Mouse (Mus musculus) ES-Bruce4 (cell line): ENCODE data around the gene Ppara. TPM values are rescaled to one million over a fixed set of nuclear protein-coding genes. Genes with fewer than 3 reads are reported as not detected.
A peak's percentile ranks its signal among the peaks of the same experiment; 100 is the strongest.

Experiments
- H3K27ac ChIP-seq: 2 replicates; pipeline ENCODE4 v1.5.1; 2012; ENCODE audit warnings: low read length, inconsistent platforms; ENCODE audit not compliant: insufficient read depth
- H3K27me3 ChIP-seq: 2 replicates; pipeline ENCODE4 v1.6.1; 2012; ENCODE audit warnings: mild to moderate bottlenecking, low read length, inconsistent platforms; ENCODE audit not compliant: control insufficient read depth, poor library complexity, insufficient read depth, severe bottlenecking
- H3K36me3 ChIP-seq: 2 replicates; pipeline ENCODE4 v1.6.1; 2012; ENCODE audit warnings: inconsistent platforms, mild to moderate bottlenecking, low read length, moderate library complexity; ENCODE audit not compliant: control insufficient read depth, poor library complexity, insufficient read depth, severe bottlenecking
- H3K4me1 ChIP-seq: one replicate; pipeline ENCODE4 v1.8.1; 2011; ENCODE audit warnings: low read length; ENCODE audit not compliant: control insufficient read depth, insufficient read depth
- H3K4me3 ChIP-seq: 2 replicates; pipeline ENCODE4 v1.5.1; 2011; ENCODE audit warnings: low read depth, mild to moderate bottlenecking, low read length
- H3K9ac ChIP-seq: 2 replicates; pipeline ENCODE4 v1.6.1; 2012; ENCODE audit warnings: low read depth, mild to moderate bottlenecking, inconsistent platforms; ENCODE audit not compliant: poor library complexity, severe bottlenecking
- H3K9me3 ChIP-seq: replicated peaks from 2 replicates; pipeline ENCODE4 v1.6.1; 2012; ENCODE audit warnings: mild to moderate bottlenecking, low read length, inconsistent platforms; ENCODE audit not compliant: control insufficient read depth, poor library complexity, insufficient read depth, severe bottlenecking
- CTCF ChIP-seq: IDR thresholded peaks from one replicate; pipeline ENCODE4 v1.8.1; 2011; ENCODE audit warnings: low read depth, low read length
- EP300 ChIP-seq: IDR thresholded peaks from 2 replicates; pipeline ENCODE4 v1.6.1; 2011; ENCODE audit warnings: low read depth, low read length; ENCODE audit not compliant: insufficient read depth
- POLR2A ChIP-seq: IDR thresholded peaks from one replicate; pipeline ENCODE4 v1.8.1; 2011; ENCODE audit warnings: low read length; ENCODE audit not compliant: insufficient read depth
- polyA plus RNA-seq: library from polyadenylated mRNA; stranded (reverse); fragments of >200 nt; gene quantifications from 2 replicates; pipeline ENCODE4 v1.2.4, GENCODE M21; 2011; ENCODE audit warnings: low read depth; ENCODE audit not compliant: missing spikeins, insufficient read depth, insufficient read length

Gene Ppara
- polyA plus RNA-seq, 1 experiment, result 0.28 TPM

- peak within 1 kb of the TSS; percentile 68 for H3K4me3 ChIP-seq
- no peak within 1 kb of the TSS for H3K27ac ChIP-seq
- H3K9ac ChIP-seq, result peak within 1 kb of the TSS; percentile 58
- TF ChIP-seq EP300 (no peak), POLR2A (no peak), CTCF (no peak)
- no peaks in the 10 kb centered on the region for H3K9me3 ChIP-seq
- H3K4me1 ChIP-seq, result no peaks in the 10 kb centered on the region
- 0 out of 2 replicates have a peak, but pooled peaks cover 3% of the 10 kb centered on the region for H3K27me3 ChIP-seq
- no peaks in the 10 kb centered on the region for H3K36me3 ChIP-seq
Observed at GRCm38 (mm10) chr15:85821203-85822010, 86.6 kb downstream of the Ppara start, which contains the start of gene Pkdrej. Pkdrej (minus strand) TSS chr15:85821734.

DNA sequence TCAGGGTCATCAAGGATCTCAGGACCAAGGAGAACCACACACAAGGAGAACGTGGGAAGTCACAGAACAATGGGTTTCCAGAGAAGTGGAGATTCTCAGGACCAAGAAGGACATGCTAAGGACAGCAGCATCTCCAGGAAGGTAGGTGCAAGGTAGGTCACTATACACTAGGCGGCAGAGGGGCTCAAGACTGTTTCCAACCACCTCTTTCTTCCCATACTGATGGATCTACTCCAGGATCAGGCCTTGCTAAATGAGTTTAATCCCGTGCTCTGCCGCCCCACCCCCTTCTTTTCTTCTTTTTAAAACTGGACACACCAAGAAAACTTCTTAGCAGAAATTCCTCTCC is 87.2 kb downstream of the Ppara start:
- TF ChIP-seq POLR2A (no peak), EP300 (no peak), CTCF (no peak)
- Histone ChIP-seq H3K27me3 (0 out of 2 replicates have a peak, but pooled peaks cover 3% of the 10 kb centered on the region), H3K27ac (no peak overlapping the region), H3K4me3 (peak overlapping the region; percentile 68), H3K4me1 (no peaks in the 10 kb centered on the region), H3K36me3 (no peaks in the 10 kb centered on the region), H3K9me3 (no peaks in the 10 kb centered on the region), H3K9ac (peak overlapping the region; percentile 58)

- TF ChIP-seq CTCF (no peak), EP300 (no peak), POLR2A (no peak)
- H3K27me3 ChIP-seq, result no peaks in the 10 kb centered on the region
Observed at GRCm38 (mm10) chr15:85826676-85827075, 91.9 kb downstream of the Ppara start.

DNA sequence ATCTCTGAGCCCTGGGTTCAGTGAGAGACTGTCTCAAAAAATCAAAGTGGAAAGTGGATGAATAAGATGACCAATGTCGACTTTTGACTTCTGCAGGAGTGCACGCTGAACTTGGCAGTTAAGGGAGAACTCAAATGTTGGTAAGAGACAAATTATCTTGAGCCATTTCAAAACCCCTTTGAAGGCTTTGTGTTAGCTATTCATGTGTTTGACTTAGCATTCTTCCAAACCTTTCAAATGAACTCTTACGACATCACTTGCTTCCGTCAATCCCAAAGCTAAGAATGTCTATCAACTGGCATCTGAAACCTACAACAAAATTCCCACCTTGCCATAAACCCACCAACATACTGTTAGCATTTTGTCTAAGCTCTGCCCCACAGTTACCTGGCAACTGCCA is 93.3 kb downstream of the Ppara start:
- Histone ChIP-seq H3K27me3 (no peaks in the 10 kb centered on the region), H3K9me3 (no peaks in the 10 kb centered on the region), H3K27ac (no peak overlapping the region), H3K36me3 (no peaks in the 10 kb centered on the region), H3K4me1 (no peaks in the 10 kb centered on the region), H3K4me3 (no peak overlapping the region), H3K9ac (no peak overlapping the region)
- TF ChIP-seq EP300, result no peak
- TF ChIP-seq POLR2A, result no peak
- no peak for TF ChIP-seq CTCF

More at GRCm38 (mm10) chr15:85826676-85827075, 91.9 kb downstream of the Ppara start:
- no peak overlapping the region for H3K9ac ChIP-seq
- no peak overlapping the region for H3K27ac ChIP-seq
- no peaks in the 10 kb centered on the region for H3K9me3 ChIP-seq
- no peak overlapping the region for H3K4me3 ChIP-seq
- H3K36me3 ChIP-seq, result no peaks in the 10 kb centered on the region
- no peaks in the 10 kb centered on the region for H3K4me1 ChIP-seq

- Histone ChIP-seq H3K9me3 (no peaks in the 10 kb centered on the region), H3K27ac (no peak overlapping the region), H3K9ac (no peak overlapping the region), H3K27me3 (no peaks in the 10 kb centered on the region), H3K4me3 (no peak overlapping the region), H3K4me1 (no peaks in the 10 kb centered on the region), H3K36me3 (no peaks in the 10 kb centered on the region)
- TF ChIP-seq CTCF, result no peak
- TF ChIP-seq EP300, result no peak
- TF ChIP-seq POLR2A, result no peak
Observed at GRCm38 (mm10) chr15:85829470-85829869, 94.7 kb downstream of the Ppara start.

DNA sequence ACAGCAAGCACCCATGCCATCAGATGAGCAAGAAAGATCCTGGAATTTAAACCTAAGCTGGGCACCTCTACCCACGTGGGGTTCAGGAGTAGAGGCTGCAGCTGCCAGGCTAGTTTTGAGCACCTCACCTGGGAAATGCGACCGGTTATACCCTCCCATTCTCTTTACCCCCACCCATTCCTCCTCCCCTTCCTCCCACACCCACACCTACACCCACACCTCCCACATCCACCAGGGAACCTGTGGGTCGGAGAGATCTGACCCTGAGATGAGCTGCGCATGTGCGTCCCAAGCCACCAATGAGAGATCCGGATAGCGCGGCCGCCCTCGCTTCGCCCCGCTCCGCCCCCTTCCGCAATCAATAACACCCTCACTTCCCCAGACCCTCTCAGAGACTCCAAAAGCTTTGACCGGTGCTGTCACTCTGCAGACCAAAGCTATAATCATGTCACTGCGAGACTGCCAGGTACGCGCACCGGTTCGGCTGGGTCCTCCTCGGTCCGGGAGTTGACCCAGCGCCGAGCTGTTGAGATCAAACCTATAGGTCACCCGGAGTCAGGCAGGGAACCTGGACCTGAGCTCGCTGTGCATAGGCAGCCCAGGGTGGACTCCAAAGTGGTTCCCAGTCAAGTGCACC is 97.3 kb downstream of the Ppara start, which contains the start of gene Ttc38:
Ttc38 (plus strand) TSS at position 353 of the 637 bp plus-strand sequence.
- Histone ChIP-seq H3K4me1 (no peaks in the 10 kb centered on the region), H3K9me3 (no peaks in the 10 kb centered on the region), H3K4me3 (peak within 1 kb of the TSS; percentile 78), H3K27ac (no peak within 1 kb of the TSS), H3K36me3 (no peaks in the 10 kb centered on the region), H3K9ac (peak within 1 kb of the TSS; percentile 22), H3K27me3 (no peaks in the 10 kb centered on the region)
- no peak for TF ChIP-seq CTCF
- no peak for TF ChIP-seq EP300
- peak; percentile 84 for TF ChIP-seq POLR2A
